Mouse (Mus musculus): ENCODE results near the gene Vps45. TPM values are rescaled to one million over a fixed set of nuclear protein-coding genes. Genes with fewer than 3 reads are reported as not detected.

Vps45 gene
- total and polyA plus RNA-seq, 3 experiments = 20.6 to 92.0 (median 28.9) TPM

GRCm38 (mm10) chr3:96001560-96001959 is 56.7 kb downstream of the Vps45 start:
- TF ChIP-seq MAFK (IDR thresholded peaks at IDR 0.05; ENCODE audit: borderline replicate concordance, low read depth, low read length) (no peak), E2F4 (IDR thresholded peaks at IDR 0.05; ENCODE audit: borderline replicate concordance, low read depth, low read length) (no peak)
- Histone ChIP-seq H3K36me3 (ENCODE audit: control insufficient read depth in 1 of 2, insufficient read depth in 2 of 2, low read length in 2 of 2) (peaks cover 0 to 9% of the 10 kb centered on the region in 2 experiments; a peak in 2 of 4 replicates), H3K27me3 (ENCODE audit: control insufficient read depth in 1 of 2, insufficient read depth in 2 of 2, low read length in 2 of 2) (no peaks in the 10 kb centered on the region), H3K9me3 (replicated peaks; ENCODE audit: insufficient read depth, low read length) (no peaks in the 10 kb centered on the region), H3K27ac (ENCODE audit: control insufficient read depth, low read depth, low read length) (no peak overlapping the region), H3K4me3 (ENCODE audit: control insufficient read depth in 1 of 2, insufficient read depth in 1 of 2, low read depth in 2 of 2, low read length in 2 of 2) (no peak overlapping the region), H3K79me2 (ENCODE audit: control insufficient read depth, insufficient read depth, low read length, poor library complexity) (no peaks in the 10 kb centered on the region), H3K9ac (ENCODE audit: control insufficient read depth, low read depth, low read length, poor library complexity, severe bottlenecking) (no peak overlapping the region), H3K4me1 (ENCODE audit: control insufficient read depth in 1 of 2, insufficient read depth in 2 of 2, low read length in 2 of 2) (peaks cover 8 to 14% of the 10 kb centered on the region in 2 experiments)
- DNase-seq (ENCODE audit: low read depth, low spot score) = no peak

GRCm38 (mm10) chr3:96000921-96001501 is 57.3 kb downstream of the Vps45 start:
- TF ChIP-seq MEF2A (IDR thresholded peaks at IDR 0.05; ENCODE audit: extremely low read depth, insufficient replicate concordance, low read depth, low read length, poor library complexity, severe bottlenecking) (no peak), MYC (IDR thresholded peaks at IDR 0.05; ENCODE audit: low read depth, low read length) (no peak), POLR2AphosphoS2 (IDR thresholded peaks at IDR 0.05; ENCODE audit: low read length) (no peak), POLR2A (IDR thresholded peaks at IDR 0.05; ENCODE audit: control insufficient read depth in 1 of 2, insufficient read depth in 1 of 2, low read depth in 1 of 2, low read length in 2 of 2, poor library complexity in 1 of 2) (no peak), HCFC1 (IDR thresholded peaks at IDR 0.05; ENCODE audit: low read depth, low read length) (no peak), ZNF384 (IDR thresholded peaks at IDR 0.05; ENCODE audit: low read depth, low read length) (no peak), TCF12 (IDR thresholded peaks at IDR 0.05; ENCODE audit: low read depth, low read length) (no peak), BHLHE40 (IDR thresholded peaks at IDR 0.05; ENCODE audit: borderline replicate concordance, low read depth, low read length) (no peak), MAZ (IDR thresholded peaks at IDR 0.05; ENCODE audit: low read depth, low read length) (no peak), ZMIZ1 (IDR thresholded peaks at IDR 0.05; ENCODE audit: low read depth, low read length) (no peak), MAFK (IDR thresholded peaks at IDR 0.05; ENCODE audit: borderline replicate concordance, low read depth, low read length) (no peak), ETS1 (IDR thresholded peaks at IDR 0.05; ENCODE audit: low read depth, low read length) (no peak), GATA1 (IDR thresholded peaks at IDR 0.05; ENCODE audit: low read depth, low read length) (no peak), TBP (IDR thresholded peaks at IDR 0.05; ENCODE audit: low read depth, low read length) (no peak), CTCF (IDR thresholded peaks at IDR 0.05 in 2 of 3, conservative IDR thresholded peaks at IDR 0.05 in 1 of 3; ENCODE audit: control insufficient read depth in 1 of 3, insufficient read depth in 1 of 3, low read depth in 2 of 3, low read length in 3 of 3, poor library complexity in 1 of 3, severe bottlenecking in 1 of 3) (no peak), MYB (IDR thresholded peaks at IDR 0.05; ENCODE audit: low read depth, low read length) (no peak), GABPA (IDR thresholded peaks at IDR 0.05; ENCODE audit: low read depth, low read length) (no peak)

More at GRCm38 (mm10) chr3:96000921-96001501, 57.3 kb downstream of the Vps45 start:
- no peak overlapping the region for H3K27ac ChIP-seq (ENCODE audit: control insufficient read depth, low read depth, low read length)
- no peaks in the 10 kb centered on the region for H3K9me3 ChIP-seq (replicated peaks; ENCODE audit: insufficient read depth, low read length)
- no peaks in the 10 kb centered on the region; the same call in 1 of the 2 replicates for H3K79me2 ChIP-seq (ENCODE audit: control insufficient read depth, insufficient read depth, low read length, poor library complexity)
- no peak overlapping the region for H3K9ac ChIP-seq (ENCODE audit: control insufficient read depth, low read depth, low read length, poor library complexity, severe bottlenecking)
- H3K36me3 ChIP-seq (ENCODE audit: control insufficient read depth in 1 of 2, insufficient read depth in 2 of 2, low read length in 2 of 2) = peaks cover 0 to 14% of the 10 kb centered on the region in 2 experiments; a peak in 2 of 4 replicates
- H3K27me3 ChIP-seq (ENCODE audit: control insufficient read depth in 1 of 2, insufficient read depth in 2 of 2, low read length in 2 of 2) = no peaks in the 10 kb centered on the region
- H3K4me3 ChIP-seq (ENCODE audit: control insufficient read depth in 1 of 2, insufficient read depth in 1 of 2, low read depth in 2 of 2, low read length in 2 of 2) = no peak overlapping the region
- peaks cover 11 to 19% of the 10 kb centered on the region in 2 experiments for H3K4me1 ChIP-seq (ENCODE audit: control insufficient read depth in 1 of 2, insufficient read depth in 2 of 2, low read length in 2 of 2)
- DNase-seq (ENCODE audit: low read depth, low spot score) = no peak
